Mouse (Mus musculus): ENCODE measurements at regions not wholly inside any gene's neighbourhood (a gene's known extent, or its start where the extent isn't known, plus 50 kb on each side); places are given as distances from the start of the nearest gene placed in this dataset.
"Not testable (repeated sequence)": the region's sequence is repeated elsewhere in the genome, so short reads cannot be mapped to it uniquely, and the experiment has no call there.

- TF ChIP-seq POLR2A (IDR thresholded peaks at IDR 0.05; ENCODE audit: borderline replicate concordance, control insufficient read depth, low read depth, low read length); CTCF (IDR thresholded peaks at IDR 0.05; ENCODE audit: control insufficient read depth, insufficient read depth, low read length): not testable (repeated sequence)
Measured at GRCm38 (mm10) chr13:111883768-111884566, 75.2 kb upstream of the Map3k1 start.
